Mouse (Mus musculus) megakaryocyte-erythroid progenitor cell, adult 5 weeks (primary cell): ENCODE measurements around the gene Lrrc32. TPM values are rescaled to one million over a fixed set of nuclear protein-coding genes. Genes with fewer than 3 reads are reported as not detected.

Experiments used
- polyA plus RNA-seq: library from polyadenylated mRNA; stranded (reverse); fragments of >175 nt; gene quantifications from 2 replicates; pipeline ENCODE4 v1.2.3, GENCODE M21; 2012

Gene Lrrc32
- 1.3 and 1.7 TPM in 2 replicates for polyA plus RNA-seq

DNA sequence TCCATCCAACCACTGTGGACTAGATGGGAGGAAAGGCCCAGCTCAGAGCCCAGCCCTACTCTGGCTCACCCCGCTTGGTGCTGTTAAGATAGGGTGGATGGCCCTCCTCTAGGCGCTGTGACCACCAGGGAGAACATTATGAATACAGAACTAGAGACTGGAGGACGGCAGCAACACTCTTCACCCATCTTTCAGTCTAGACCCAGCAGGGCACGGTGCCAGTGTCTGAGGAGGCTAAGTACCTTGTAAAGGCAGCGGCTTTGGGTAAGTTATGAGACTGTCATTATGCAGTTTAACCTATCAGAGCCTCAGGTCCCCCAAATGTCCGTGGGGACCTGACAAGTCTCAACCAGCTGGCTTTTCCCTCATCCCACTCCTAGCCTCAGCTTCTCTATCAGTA lies at the start of gene Lrrc32:
Gene Lrrc32 (plus strand): TSS at position 153 of the 400 bp plus-strand sequence.

DNA sequence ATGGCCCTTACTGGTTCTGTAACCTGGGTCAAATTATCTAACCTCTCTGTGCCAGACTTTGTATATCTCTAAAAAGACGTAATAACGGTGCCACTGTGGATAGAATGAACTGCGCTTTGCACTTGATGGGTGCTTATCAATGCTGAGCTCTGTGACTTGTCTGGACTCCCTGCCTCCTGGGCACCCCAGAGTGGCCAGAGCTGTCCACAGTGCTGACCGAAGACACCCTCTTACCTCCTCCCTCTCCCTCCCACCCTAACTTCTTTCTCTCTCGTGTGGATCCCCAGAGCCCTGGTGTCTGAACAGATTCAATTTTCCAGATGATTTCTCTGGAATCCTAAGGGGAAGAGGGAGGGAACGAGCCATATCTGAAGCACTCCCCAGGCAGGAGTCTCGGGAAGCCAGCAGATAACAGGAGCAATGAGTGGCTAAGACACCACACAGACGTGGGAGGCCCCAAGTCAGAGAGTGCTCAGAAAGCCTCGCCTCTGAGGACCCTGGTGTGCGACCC lies 49.1 kb upstream of the Lrrc32 start, which contains the start of gene Gucy2d:
Gene Gucy2d (plus strand): TSS at position 461 of the 511 bp plus-strand sequence.

Other genes with a start within 250 kb of the Lrrc32 start
- gene Acer3, start 168.1 kb upstream of the Lrrc32 start, polyA plus RNA-seq = 8.5 and 10.2 TPM in 2 replicates
- gene Tsku, start 128.0 kb upstream of the Lrrc32 start, polyA plus RNA-seq = 0.13 and 0.21 TPM in 2 replicates
- gene Gucy2d, start 48.9 kb upstream of the Lrrc32 start, polyA plus RNA-seq = not detected in 2 replicates
- gene Emsy, start 167.5 kb downstream of the Lrrc32 start, polyA plus RNA-seq = 4.5 and 5.1 TPM in 2 replicates
- gene Thap12, start 213.8 kb downstream of the Lrrc32 start, polyA plus RNA-seq = 24.2 and 26.0 TPM in 2 replicates